Mouse (Mus musculus) embryonic fibroblast, embryonic 13.5 days (primary cell): ENCODE measurements around the gene Pmm2. TPM values are rescaled to one million over a fixed set of nuclear protein-coding genes. Genes with fewer than 3 reads are reported as not detected.
A peak's percentile ranks its signal among the peaks of the same experiment; 100 is the strongest.

Experiments used
- H3K27ac ChIP-seq: 2 replicates; pipeline ENCODE4 v1.5.1; 2012; ENCODE audit warnings: low read length, control low read depth, inconsistent platforms; ENCODE audit not compliant: insufficient read depth
- H3K4me1 ChIP-seq: 2 replicates; pipeline ENCODE4 v1.6.1; 2011; ENCODE audit warnings: low read length; ENCODE audit not compliant: control insufficient read depth, insufficient read depth
- H3K4me3 ChIP-seq: 2 replicates; pipeline ENCODE4 v1.5.1; 2011; ENCODE audit warnings: mild to moderate bottlenecking, control low read depth, low read length; ENCODE audit not compliant: insufficient read depth
- CTCF ChIP-seq: IDR thresholded peaks from 2 replicates; pipeline ENCODE4 v1.5.1; 2011; ENCODE audit warnings: mild to moderate bottlenecking, control low read depth, low read length, moderate library complexity, borderline replicate concordance; ENCODE audit not compliant: insufficient read depth
- POLR2A ChIP-seq: IDR thresholded peaks from 2 replicates; pipeline ENCODE4 v1.6.1; 2011; ENCODE audit warnings: low read depth, mild to moderate bottlenecking, control low read depth, low read length, moderate library complexity
- polyA plus RNA-seq: library from polyadenylated mRNA; stranded (reverse); fragments of >200 nt; gene quantifications from 2 replicates; pipeline ENCODE4 v1.2.4, GENCODE M21; 2011; ENCODE audit warnings: low read depth; ENCODE audit not compliant: missing spikeins, insufficient read length

The Pmm2 gene
- polyA plus RNA-seq, 1 experiment = 46.7 TPM

DNA sequence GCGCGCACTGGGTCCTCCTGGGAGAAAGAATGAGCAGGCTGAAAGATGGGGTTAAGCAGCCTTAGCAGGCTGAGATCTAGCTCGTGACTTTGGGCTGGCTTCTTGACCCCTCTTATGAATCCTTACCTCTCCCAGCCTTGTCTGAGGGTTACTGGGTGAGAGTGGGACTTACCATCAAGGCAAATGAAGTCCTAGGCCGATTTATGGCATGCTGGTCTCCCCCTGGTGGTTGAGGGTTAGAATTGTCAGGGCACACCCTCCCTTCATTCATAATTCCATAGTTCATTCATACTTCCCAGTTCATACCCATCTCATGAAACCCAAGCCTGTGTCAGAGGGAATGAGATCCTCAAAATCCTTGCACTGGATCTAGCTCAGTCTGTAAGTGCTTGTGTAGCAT lies 39.3 kb downstream of the Pmm2 start:
- H3K4me1 ChIP-seq = no peaks in the 10 kb centered on the region
- TF ChIP-seq POLR2A = no peak
- TF ChIP-seq CTCF = peak; percentile 67; the same call in 1 of the 2 replicates

GRCm38 (mm10) chr16:8678035-8678434 lies 40.6 kb downstream of the Pmm2 start:
- Histone ChIP-seq H3K4me3 (no peak overlapping the region), H3K4me1 (no peaks in the 10 kb centered on the region), H3K27ac (no peak overlapping the region)
- TF ChIP-seq POLR2A = no peak
- no peak for TF ChIP-seq CTCF

More for the DNA sequence above, 39.3 kb downstream of the Pmm2 start:
- Histone ChIP-seq H3K27ac (no peak overlapping the region), H3K4me3 (no peak overlapping the region)

- no peaks in the 10 kb centered on the region for H3K4me1 ChIP-seq
- H3K27ac ChIP-seq = no peak overlapping the region
- H3K4me3 ChIP-seq = no peak overlapping the region
- no peak for TF ChIP-seq POLR2A
- TF ChIP-seq CTCF = no peak
These were observed 41.2 kb downstream of the Pmm2 start for GRCm38 (mm10) chr16:8678676-8679075.

DNA sequence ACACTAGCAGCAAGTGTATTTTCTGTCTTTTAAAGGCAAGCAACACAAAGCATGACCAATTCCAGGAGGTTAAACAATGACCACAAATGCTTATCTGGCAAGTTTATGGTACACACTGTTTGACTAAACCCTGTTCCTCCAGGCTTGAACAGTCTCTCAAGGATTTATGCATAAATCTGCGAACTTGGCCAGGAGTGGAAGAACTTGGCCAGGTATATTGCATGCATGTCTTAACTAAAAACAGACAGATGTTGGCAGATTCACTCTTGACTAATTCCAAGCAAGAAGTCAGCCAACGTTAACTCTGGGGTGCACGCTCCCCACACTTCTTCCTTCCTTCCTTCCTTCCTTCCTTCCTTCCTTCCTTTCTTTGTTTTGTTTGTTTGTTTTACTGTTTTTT lies 42.3 kb downstream of the Pmm2 start:
- Histone ChIP-seq H3K27ac (no peak overlapping the region), H3K4me3 (no peak overlapping the region), H3K4me1 (no peaks in the 10 kb centered on the region)
- TF ChIP-seq CTCF (no peak), POLR2A (no peak)

DNA sequence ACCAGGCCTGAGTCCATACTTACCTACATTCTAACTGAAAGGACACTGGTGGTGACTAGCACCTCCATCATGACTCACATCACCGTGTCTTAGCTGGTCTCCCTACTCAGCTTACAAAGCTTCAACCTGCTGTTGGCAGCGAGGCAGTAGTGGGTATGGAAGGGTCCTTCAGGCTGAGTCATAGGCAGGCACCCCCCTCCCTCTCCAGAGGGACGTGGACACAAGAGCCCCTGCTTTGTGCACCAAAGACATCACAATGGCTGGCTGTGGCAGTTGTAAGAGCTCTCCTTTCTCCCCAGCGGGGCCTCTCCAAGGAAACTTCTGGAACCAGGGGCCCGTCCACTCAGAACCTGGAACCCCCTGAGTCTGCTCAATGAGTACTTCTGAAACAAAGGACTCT lies 43.0 kb downstream of the Pmm2 start, which contains the start of gene Gm5767:
Gene Gm5767, plus strand, starts transcription at position 301 of the 400 bp plus-strand sequence.
- Histone ChIP-seq H3K27ac (no peak within 1 kb of the TSS), H3K4me3 (no peak within 1 kb of the TSS), H3K4me1 (no peaks in the 10 kb centered on the region)
- TF ChIP-seq POLR2A (no peak), CTCF (no peak)

DNA sequence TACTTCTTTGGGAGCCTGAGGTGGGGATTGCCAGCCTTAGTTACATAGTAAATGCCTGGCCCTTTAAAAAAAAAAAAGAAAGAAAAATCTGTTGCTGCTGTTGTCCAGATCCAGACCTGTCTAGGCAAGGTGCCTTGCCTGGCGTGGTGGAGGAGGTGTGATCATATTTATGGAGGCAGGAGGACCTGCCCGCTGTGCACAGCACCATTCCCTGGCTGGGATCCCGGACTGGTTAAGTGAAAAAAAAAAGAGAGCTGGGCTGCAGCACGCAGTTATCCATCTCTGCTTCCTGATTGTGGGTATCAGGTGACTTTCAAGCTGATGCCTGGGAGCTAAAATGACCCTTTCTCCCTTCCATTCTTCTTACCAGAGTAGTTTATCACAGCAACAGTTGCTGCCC lies 47.6 kb downstream of the Pmm2 start:
- no peaks in the 10 kb centered on the region for H3K4me1 ChIP-seq
- H3K27ac ChIP-seq = no peak overlapping the region
- TF ChIP-seq CTCF = no peak
- no peak for TF ChIP-seq POLR2A
- H3K4me3 ChIP-seq = no peak overlapping the region

DNA sequence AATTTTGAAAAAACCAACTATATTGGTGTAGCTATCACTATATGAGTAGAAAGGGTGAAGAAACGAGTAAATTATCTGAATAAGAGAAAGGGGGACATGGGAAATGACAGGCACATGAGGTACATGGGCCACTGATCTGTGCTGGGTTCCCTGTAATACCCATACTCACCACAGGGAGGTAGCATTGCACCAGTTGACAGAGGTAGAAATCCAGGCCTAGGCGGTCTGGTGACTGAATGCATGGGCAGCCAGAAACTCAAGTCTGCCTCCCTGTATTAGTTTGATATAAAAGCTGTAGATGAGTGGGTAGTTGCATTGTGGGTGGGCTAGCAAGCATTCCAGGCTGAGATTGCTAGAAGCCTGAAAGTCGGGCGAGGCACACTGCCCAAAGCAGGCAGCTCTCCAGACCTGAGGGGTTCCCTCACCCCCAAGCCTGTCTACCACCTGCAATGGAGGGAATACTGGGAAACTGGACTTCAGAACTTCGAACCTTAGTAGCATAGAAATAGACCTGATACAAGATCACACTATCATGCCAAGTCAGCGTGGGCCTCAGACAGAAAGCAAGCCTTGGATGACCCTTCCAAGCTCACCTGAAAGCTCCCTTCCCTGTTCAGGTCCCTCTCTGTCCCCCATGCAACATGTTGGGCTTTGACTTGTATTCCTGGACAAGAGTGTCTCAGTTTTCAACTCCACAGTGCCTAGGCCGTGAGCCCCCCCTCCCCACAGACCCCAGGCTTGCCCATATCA lies 48.8 kb downstream of the Pmm2 start:
- H3K4me1 ChIP-seq = no peaks in the 10 kb centered on the region

DNA sequence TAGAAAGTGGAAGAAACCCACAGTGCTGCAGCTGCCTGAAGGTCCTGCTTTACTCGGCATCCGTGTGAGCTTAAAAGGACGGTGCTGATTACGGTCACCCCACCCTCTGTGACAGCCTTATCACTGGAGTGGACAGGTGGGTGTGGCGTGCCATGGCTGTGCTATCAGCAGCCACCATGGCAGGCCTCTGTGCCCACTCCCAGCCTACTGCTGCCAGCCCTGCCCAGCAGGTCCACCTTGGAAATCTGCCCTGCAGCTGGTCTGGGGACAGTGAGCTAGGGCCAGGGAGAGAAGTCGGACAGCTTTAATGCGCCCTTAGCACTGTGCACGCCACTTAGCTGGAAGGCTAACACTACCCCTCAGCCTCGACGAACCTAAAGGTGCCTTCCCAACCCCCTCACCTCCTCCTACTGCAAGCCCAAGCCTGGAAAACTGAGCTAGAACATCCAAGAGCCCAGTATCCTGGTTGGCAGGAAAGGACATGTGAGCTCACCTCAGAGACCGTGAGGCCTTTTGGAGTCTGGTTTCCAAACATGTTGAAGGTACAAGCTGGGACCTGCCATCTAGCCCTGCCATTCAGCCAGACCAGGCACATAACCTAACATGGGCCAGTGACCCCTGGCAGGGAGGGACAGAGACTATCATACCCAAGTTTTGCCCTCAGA lies 49.5 kb downstream of the Pmm2 start:
- TF ChIP-seq CTCF = no peak
- TF ChIP-seq POLR2A = no peak
- H3K4me3 ChIP-seq = no peak overlapping the region

More for the DNA sequence above, 48.8 kb downstream of the Pmm2 start:
- Histone ChIP-seq H3K4me3 (no peak overlapping the region), H3K27ac (no peak overlapping the region)
- TF ChIP-seq CTCF = peak; percentile 59; the same call in 1 of the 2 replicates
- TF ChIP-seq POLR2A = no peak

DNA sequence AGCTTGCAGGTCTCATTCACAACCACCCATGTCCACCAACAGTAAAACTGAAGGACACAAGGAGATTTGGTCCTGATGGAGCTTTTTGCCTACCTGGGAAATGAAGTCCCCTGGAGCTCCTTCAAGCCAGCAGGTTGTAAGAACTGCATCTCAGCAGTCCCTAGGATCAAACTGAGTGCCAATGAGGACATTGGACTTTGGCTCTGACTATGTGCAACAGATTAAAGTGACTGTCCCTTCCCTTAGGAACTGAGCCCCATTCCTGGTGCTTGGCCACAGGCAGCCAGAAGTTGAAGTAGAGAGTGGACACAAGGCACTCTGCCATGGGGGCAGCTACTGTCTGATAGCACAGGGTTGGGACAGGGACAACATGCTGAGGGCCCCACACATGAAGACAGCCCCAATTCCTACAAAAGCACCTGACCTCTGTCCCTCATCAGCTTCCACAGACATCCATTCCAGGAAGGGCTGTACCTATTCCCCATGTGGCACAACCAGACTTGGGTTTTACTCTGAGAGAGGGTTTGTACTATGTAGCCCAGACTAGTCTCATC lies 50.2 kb downstream of the Pmm2 start:
- TF ChIP-seq CTCF (no peak), POLR2A (no peak)
- Histone ChIP-seq H3K4me1 (no peaks in the 10 kb centered on the region), H3K4me3 (no peak overlapping the region), H3K27ac (no peak overlapping the region)

More for the DNA sequence above, 49.5 kb downstream of the Pmm2 start:
- Histone ChIP-seq H3K4me1 (no peaks in the 10 kb centered on the region), H3K27ac (no peak overlapping the region)
